Mouse (Mus musculus): ENCODE results near the gene Ifit3b.
"Not testable (repeated sequence)": the region's sequence is repeated elsewhere in the genome, so short reads cannot be mapped to it uniquely, and the experiment has no call there.

The Ifit3b gene

DNA sequence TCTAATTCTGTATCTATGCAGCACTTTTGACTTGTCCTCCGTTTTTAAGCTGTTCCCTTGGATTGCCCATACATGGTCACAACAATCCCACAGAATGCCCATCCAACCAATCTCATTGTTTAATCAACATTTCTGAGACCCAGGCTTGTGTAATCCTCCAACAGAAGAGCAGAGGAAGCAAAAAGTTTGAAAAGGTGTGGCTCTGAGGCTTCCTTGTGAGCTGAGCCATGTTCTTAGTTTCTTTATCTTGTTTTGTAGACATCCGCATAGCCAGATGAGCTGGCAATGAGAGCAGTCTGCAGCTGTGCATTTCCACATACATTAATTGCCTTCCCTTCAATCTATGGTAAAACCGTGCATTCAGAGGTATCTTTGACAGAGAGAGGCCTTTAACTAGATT is 2.3 kb upstream of the Ifit3b start:
- DNase-seq (ENCODE audit: low read depth, low spot score) = no peak

DNA sequence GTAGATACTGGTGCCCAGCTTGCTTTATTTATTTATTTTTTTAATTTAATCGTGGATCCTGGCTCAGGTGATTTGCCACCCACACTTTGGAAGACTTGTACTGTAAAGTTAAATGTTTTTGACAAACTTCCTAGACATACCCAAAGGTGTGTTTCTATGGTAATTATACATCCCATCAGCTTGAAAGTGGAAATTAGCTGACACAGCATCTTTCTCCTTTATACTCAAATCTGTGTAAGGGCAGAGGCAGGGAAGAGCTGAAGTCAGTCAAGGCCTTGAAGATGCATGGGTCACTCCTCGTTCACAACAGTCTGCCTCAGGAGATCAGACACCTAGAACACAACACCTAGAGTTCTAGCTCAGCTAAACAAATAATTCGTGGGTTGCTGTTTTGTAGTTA is 2.3 kb downstream of the Ifit3b start:
- DNase-seq (ENCODE audit: low read depth, low spot score) = not testable (repeated sequence)

DNA sequence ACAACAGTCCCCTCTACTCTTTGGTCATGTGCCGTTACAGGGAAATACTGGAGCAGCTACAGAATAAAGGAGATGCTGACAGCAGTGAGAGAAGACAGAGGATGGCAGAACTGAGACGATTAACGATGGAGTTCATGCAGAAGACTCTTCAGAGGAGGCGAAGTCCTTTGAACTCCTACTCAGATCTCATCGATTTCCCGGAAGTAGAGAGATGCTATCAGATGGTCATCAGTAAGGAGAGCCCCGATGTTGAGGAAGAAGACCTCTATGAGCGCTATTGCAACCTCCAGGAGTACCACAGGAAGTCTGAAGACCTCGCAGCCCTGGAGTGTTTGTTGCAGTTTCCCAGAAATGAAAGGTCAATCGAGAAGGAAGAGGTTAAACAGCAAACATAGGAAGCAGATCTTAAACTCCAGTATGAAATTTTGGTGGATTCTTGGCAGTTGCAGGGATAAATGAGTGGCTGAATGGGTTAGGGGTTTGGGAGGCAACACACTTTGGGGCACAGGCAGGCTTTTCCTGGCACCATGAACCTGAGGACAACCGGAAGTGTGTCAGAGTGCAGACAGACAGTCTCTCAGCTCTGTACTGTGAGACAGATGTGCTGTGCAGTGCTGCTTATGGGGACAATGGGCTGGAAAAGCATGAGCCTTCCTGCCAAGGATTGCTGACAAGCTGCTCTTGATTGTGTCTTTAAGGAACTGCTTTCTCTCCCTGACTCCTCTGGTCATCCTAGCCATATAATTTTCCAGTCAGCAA is 4.7 kb downstream of the Ifit3b start:
- not testable (repeated sequence) for DNase-seq (ENCODE audit: low read depth, low spot score)

DNA sequence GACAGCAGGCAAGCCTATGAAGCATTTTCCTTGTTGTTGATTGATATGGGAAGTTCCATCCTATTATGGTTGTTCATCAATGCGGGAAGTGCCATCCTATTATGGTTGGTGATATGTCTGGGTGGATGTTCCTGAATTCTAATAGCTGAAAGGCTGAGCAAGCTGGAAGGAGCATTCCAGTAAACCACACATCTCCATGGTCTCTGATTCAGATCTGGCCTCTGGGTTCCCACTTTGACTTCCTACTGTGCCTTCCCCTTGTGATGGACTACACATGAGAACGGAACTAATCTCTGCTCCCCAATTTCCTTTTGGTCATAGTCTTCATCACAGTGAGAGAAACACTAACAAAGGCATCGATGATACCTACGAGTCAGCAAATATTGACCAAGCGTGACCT is 13.1 kb downstream of the Ifit3b start:
- no peak for DNase-seq (ENCODE audit: low read depth, low spot score)

DNA sequence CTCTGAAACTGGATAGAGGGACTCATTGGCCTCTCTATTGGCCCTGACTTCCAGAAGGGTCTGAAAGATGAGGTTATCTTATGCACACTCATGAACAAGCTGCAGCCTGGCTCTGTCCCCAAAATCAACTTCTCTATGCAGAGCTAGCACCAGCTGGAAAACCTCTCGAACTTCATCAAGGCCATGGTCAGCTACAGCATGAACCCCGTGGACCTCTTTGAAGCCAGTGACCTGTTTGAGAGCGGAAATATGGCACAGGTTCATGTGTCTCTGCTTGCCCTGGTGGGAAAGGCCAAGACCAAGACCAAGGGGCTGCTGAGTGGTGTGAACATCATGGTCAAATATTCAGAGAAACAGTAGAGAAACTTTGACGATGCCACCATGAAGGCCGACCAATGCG is 16.0 kb downstream of the Ifit3b start:
- no peak for DNase-seq (ENCODE audit: low read depth, low spot score)

DNA sequence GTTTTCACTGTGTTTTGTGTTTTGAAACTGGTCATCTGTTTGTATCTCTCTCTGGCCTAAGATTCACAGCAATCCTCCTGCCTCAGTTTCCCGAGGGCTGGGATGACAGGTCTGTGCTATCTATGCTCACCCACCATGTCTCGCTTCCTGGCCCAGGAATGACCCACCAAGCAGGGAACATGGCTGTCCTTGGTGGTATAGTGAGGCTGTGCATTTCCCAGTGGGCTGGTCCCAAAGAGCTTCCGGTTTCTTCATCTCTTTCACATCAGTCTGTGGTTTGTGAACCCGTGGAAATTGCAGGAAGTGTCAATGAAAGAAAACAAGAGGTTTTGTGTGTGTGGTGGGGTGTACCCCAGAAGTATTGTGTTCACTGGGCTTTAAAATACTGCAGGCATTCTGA is 16.9 kb downstream of the Ifit3b start:
- DNase-seq (ENCODE audit: low read depth, low spot score) = no peak

DNA sequence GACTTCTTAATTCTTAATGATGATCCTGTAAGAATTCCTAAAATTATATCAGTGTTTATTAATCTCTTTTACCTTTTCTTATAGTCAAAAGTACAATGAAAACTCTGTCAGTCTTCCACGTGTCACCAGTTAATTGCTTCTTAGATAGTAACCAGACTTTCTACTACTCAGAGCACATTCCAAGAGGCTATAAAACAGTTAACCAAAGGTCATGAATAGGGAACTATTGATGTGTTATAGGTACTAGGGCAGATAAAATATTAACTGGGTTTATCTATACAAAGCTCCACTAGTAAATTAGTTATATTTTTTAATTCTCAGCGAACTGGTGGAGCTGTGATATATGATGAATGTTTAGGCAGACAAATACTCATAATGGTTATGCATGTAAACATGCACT is 19.7 kb downstream of the Ifit3b start:
- no peak for DNase-seq (ENCODE audit: low read depth, low spot score)

DNA sequence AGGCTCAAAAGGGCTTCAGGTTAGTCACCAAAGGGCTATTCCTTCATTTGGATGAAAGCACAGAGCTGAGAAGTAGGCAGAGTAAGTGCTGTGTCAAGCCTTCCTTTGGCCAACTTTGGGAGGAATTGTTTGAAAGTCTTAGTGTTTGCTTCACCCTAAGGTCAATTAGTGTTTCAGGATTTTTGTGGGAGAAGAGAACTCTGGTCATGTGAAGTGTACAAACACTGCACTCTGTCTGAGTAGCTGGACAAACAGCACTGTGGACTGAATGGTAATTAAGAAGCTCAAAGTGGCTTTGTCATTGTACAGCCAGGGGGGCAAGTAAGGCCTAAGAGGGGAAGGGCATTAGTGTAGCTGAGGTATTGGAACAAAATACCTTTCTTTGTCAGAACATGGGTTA is 23.7 kb downstream of the Ifit3b start:
- no peak for DNase-seq (ENCODE audit: low read depth, low spot score)

DNA sequence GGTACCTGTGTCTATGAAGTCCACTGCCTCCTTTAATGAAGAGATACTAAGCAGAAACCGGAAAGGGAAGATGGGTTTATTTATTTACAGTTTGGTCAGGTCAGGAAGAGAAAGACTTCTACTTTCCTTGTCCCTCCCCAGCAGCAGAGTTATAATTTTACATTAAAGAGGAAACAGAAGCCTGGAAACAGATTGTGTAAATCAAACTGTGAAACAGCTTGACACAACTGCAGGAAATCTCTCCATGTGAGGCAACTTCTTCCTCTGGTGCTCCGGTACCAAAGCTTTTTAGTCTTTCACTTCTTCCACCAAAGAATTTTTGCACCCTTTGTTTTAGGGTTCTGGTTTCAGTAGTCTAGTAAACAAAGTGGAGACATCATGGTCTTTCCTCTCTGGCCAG is 25.7 kb downstream of the Ifit3b start:
- DNase-seq (ENCODE audit: low read depth, low spot score) = no peak

DNA sequence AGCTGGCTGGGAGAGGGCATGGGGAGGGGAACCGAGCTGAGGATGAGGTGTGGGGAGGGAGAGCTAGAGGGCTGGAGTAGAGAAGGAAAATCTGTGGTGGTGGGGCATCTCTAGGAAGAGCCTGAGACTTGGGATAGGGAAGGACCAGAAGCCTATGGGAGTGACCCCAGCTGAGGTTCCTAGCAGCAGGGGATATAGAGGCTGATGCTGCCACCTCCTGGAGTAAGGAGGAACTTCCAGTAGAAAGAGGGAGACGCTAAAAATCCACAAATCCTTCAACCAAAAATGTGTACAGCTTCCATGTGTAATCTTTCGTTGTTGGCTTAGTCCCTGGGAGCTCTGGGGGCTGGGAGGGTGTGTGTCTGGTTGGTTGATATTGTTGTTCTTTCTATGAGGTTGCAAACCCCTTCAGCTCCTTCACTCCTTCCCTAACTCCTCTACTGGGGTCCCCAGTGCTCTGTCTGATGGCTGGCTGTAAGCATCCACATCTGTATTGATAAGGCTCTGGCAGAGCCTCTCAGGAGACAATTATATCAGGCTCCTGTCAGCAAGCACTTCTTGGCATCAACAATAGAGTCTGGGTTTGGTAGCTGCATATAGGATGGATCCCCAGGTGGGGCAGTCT is 29.3 kb downstream of the Ifit3b start:
- DNase-seq (ENCODE audit: low read depth, low spot score) = peak; percentile 65

DNA sequence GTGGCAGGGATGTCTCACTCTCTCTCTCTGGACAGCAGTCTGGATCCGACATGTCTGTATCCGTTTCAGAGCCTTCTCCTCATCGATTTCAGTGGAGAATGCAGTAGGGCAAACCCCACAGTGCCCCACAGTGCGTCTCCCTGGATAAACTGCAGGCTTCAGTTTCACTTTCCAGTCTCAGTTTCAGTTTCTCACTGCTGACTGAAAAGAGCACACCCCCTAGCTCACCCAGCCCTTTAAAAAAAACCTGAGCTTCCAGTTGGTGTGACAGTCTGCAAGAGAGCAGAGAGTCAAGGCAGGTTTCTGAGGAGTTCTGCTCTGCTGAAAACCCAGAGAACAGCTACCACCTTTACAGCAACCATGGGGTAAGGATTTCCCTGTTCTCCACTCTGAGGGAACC is 32.9 kb downstream of the Ifit3b start, which contains the start of the genes Ifit1bl2 and Ifit1:
Gene Ifit1bl2, minus strand, starts transcription at position 121 of the 400 bp plus-strand sequence.
Gene Ifit1, plus strand, starts transcription at position 249 of the 400 bp plus-strand sequence.
- DNase-seq (ENCODE audit: low read depth, low spot score) = no peak

DNA sequence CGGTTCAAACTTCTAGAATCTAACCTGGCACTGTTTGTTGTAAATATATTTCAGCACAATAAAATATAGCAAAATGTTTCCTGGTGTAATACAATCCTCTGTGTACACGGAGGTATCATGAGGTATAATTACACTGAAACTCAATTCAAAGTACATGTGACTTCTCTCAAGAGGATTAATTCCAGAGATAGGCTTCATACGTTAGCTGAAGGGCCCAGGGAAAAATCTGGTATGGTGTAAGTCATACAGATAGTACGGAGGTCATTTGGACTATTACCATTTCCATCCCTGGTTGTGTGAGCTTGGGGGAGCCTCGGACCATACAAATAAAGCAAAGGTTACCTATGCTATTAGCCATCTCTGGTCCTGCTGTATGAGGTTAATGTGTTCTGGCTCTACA is 34.8 kb downstream of the Ifit3b start:
- DNase-seq (ENCODE audit: low read depth, low spot score) = no peak

DNA sequence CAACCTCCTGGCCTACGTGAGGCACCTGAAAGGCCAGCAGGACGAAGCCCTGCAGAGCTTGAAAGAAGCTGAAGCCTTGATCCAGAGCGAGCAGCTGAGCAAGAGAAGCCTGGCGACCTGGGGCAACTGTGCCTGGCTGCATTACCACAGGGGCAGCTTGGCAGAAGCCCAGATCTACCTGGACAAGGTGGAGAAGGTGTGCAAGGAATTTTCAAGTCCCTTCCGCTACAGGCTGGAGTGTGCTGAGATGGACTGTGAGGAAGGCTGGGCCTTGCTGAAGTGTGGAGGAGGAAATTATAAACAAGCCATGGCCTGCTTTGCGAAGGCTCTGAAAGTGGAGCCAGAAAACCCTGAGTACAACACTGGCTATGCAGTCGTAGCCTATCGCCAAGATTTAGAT is 39.9 kb downstream of the Ifit3b start:
- not testable (repeated sequence) for DNase-seq (ENCODE audit: low read depth, low spot score)

DNA sequence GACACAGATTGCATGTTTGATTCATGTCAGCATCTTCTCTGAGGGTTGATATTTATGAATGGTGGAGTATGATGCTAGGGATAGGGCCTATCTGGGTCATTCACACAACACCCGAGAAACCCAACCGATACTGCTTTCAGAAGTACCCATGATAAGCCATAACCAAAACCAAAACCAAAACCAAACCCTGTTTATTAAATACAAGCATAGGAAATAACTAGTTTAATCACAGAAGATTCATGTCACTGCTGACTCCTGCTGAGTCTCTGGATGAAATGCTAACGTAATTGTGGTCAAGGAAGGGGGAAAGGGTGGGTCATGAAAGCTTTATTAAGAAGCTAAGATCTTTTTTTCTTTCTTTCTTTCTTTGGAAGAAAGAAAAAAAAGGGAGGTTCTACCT is 42.5 kb downstream of the Ifit3b start:
- DNase-seq (ENCODE audit: low read depth, low spot score) = no peak

DNA sequence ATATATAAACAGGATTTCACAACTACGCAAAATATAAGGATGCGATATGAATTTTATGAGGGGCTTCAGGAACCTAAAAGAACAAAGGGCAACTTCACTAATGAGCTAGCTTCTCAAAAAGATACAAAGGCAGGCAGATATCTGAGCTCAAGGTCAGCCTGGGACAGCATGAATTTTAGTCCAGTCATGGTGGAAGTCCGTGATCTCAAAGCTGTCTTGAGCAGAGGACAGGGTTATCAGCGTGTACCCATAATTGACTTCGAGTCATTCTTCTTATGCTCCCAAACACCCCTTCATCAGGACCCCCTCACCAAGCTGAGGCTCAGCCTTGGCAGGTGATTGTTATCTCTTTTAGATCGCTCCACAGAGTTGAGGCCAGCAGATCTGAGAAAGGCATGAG is 43.2 kb downstream of the Ifit3b start:
- no peak for DNase-seq (ENCODE audit: low read depth, low spot score)

DNA sequence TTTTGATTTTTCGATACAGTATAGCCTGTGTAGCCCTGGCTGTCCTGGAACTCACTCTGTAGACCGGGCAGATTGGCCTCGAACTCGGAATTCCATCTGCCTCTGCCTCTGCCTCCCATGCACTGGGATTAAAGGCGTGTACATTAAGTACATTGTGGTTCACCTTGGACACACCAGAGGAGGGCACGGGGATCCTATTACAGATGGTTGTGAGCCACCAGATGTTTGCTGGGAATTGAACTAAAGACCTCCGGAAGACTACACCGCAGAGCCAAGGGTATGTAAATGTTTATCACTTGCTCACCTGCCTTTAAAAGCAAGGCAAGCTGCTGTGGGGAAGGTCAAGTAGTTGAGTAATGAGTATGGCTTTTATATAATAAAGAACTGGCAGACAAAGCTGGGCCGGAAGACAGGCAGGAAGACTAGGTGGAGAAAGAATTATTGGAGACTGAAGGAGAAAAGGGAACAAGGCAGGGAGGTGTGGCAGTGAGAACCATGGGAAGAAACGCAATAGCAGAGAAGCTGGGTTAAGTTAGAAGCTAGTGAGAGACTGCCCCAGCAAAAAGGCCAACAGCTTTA is 47.5 kb downstream of the Ifit3b start:
- DNase-seq (ENCODE audit: low read depth, low spot score) = peak; percentile 83

DNA sequence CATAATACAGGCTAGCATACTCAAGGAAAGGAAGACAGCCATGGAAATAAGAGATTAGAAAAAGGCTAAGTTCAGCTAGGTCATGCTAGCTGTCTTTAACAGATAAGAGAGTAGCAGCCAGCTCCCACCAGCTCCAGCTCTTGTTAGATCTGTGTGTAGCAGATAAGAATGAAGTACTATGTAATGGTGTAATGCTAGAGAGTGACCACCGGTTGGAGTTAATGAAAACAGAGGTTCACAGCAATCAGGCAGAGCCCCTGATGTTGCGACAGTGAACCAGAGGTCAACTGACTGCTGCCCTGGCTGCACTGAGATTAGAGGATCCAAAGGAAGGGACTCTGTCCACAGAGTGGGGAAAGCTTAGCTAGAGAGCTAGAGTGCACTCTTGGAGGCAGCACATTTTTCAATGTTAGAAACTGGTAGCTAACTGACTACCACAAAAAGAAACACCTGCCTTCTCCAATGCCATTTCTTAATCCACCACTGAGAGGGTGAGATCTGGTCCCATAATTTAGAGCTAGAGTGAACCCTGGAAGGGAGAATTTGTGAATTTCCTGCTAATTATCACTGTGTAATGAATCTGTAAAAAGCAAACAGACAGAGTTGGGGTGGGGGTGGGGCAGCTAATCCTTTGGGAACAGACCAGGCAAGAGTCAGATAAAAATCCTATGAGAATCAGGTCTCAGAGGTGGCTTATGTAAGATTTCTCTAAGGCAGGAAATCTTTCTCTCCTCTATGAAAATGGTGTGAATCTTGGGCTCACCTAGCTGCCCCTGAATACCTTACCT is 48.9 kb downstream of the Ifit3b start:
- peak; percentile 37 for DNase-seq (ENCODE audit: low read depth, low spot score)

DNA sequence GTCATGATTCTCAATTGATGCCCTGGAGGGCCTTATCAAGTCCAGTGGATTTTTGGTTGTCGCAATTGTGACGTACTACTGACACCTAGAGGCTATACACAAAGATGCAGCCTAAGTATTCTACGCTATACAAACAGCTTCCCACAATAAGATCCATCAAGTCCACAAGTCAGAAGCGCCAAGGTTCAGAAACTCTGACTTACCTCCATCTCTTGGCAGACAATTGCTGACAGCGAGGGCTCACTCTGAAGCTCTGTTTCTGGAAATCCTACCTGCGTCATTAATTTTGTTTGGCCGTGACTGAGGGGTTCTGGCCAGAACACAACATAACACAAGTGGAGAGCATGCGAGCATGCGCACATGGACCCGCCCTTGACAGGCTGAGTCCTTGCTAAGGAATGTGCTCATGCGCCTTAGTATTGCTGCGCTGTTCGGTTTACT is 54.3 kb downstream of the Ifit3b start:
- DNase-seq (ENCODE audit: low read depth, low spot score) = peak; percentile 91

DNA sequence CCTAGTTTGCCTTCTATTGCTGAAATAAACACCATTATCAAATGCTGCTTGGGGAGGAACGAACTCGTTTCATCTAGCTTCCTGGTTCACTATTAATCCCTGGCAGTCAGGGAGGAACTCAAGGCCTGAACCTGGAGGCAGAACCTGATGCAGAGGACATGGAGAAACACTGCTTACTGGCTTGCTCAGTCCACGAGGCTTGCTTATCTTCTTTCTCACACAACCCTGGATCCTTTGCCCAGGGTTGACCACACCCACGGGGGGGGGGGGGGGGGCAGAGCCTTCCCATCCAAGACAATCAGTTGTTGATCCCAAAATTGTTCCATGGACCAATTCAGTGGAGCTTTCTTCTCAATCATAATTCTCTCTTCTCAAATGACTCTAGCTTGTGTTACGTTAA is 55.0 kb downstream of the Ifit3b start:
- DNase-seq (ENCODE audit: low read depth, low spot score) = no peak
